Mouse (Mus musculus) ovary, postnatal 10 days (tissue): ENCODE data around the gene Zfp992.
"Not testable (repeated sequence)": the region's sequence is repeated elsewhere in the genome, so short reads cannot be mapped to it uniquely, and the experiment has no call there.

ENCODE experiments used
- DNase-seq: peaks from one replicate; pipeline ENCODE4 v3.0.0; 2022; ENCODE audit warnings: low spot score

Gene Zfp992

GRCm38 (mm10) chr4:146474716-146475676 is 26.2 kb downstream of the Zfp992 start:
- DNase-seq: not testable (repeated sequence)

- DNase-seq: not testable (repeated sequence)
These were observed 27.4 kb downstream of the Zfp992 start for GRCm38 (mm10) chr4:146476260-146476659.

- not testable (repeated sequence) for DNase-seq
These were observed 28.1 kb downstream of the Zfp992 start for GRCm38 (mm10) chr4:146476959-146477358.

GRCm38 (mm10) chr4:146480376-146481096 is 31.7 kb downstream of the Zfp992 start:
- not testable (repeated sequence) for DNase-seq

- not testable (repeated sequence) for DNase-seq
These were observed 33.7 kb downstream of the Zfp992 start for GRCm38 (mm10) chr4:146482546-146482945.

GRCm38 (mm10) chr4:146483571-146484280 is 34.9 kb downstream of the Zfp992 start:
- not testable (repeated sequence) for DNase-seq

GRCm38 (mm10) chr4:146484676-146485075 is 35.9 kb downstream of the Zfp992 start:
- not testable (repeated sequence) for DNase-seq

- not testable (repeated sequence) for DNase-seq
These were observed 36.5 kb downstream of the Zfp992 start for GRCm38 (mm10) chr4:146485183-146485939.

GRCm38 (mm10) chr4:146486753-146487152 is 37.9 kb downstream of the Zfp992 start:
- DNase-seq: not testable (repeated sequence)

- not testable (repeated sequence) for DNase-seq
These were observed 40.4 kb downstream of the Zfp992 start for GRCm38 (mm10) chr4:146489196-146489595.

GRCm38 (mm10) chr4:146491993-146492392 is 43.2 kb downstream of the Zfp992 start:
- DNase-seq: not testable (repeated sequence)

- no peak for DNase-seq
These were observed 43.6 kb downstream of the Zfp992 start for GRCm38 (mm10) chr4:146492439-146492838.

- DNase-seq: no peak
These were observed 44.0 kb downstream of the Zfp992 start for GRCm38 (mm10) chr4:146492851-146493250.

GRCm38 (mm10) chr4:146493319-146493907 is 44.6 kb downstream of the Zfp992 start:
- DNase-seq: not testable (repeated sequence)

- DNase-seq: no peak
These were observed 46.2 kb downstream of the Zfp992 start for GRCm38 (mm10) chr4:146494980-146495379.

GRCm38 (mm10) chr4:146497695-146498275 is 49.0 kb downstream of the Zfp992 start:
- not testable (repeated sequence) for DNase-seq

- not testable (repeated sequence) for DNase-seq
These were observed 52.9 kb downstream of the Zfp992 start, which contains the start of gene Zfp981 for GRCm38 (mm10) chr4:146501727-146502126. TSS of gene Zfp981 (plus strand) at chr4:146502027.

GRCm38 (mm10) chr4:146509029-146509428 is 60.2 kb downstream of the Zfp992 start:
- not testable (repeated sequence) for DNase-seq

- DNase-seq: not testable (repeated sequence)
These were observed 63.0 kb downstream of the Zfp992 start for GRCm38 (mm10) chr4:146511871-146512270.

- no peak for DNase-seq
These were observed 67.7 kb downstream of the Zfp992 start for GRCm38 (mm10) chr4:146516474-146516873.
